Mouse (Mus musculus) liver, adult 2 months (tissue): Measurements from ENCODE around the gene Cnn1. TPM values are rescaled to one million over a fixed set of nuclear protein-coding genes. Genes with fewer than 3 reads are reported as not detected.

Experiments used
- DNase-seq: peaks from one replicate; pipeline ENCODE4 v3.0.0-alpha.2; 2011; ENCODE audit warnings: low read depth, low spot score; ENCODE audit errors: extremely low read depth
- H3K27ac ChIP-seq: fragments of 200-500 bp; replicated peaks from 2 replicates; pipeline ENCODE4 v1.5.1; 2012; ENCODE audit warnings: low read depth, mild to moderate bottlenecking, control low read depth, inconsistent platforms, low read length; ENCODE audit not compliant: insufficient read depth
- H3K27me3 ChIP-seq: fragments of 200-500 bp; 2 replicates; pipeline ENCODE4 v1.6.1; 2012; ENCODE audit warnings: mild to moderate bottlenecking, moderate library complexity, low read length, inconsistent platforms; ENCODE audit not compliant: control insufficient read depth, insufficient read depth
- H3K36me3 ChIP-seq: fragments of 200-500 bp; 2 replicates; pipeline ENCODE4 v1.6.1; 2012; ENCODE audit warnings: low read length, inconsistent platforms; ENCODE audit not compliant: control insufficient read depth, insufficient read depth
- H3K4me1 ChIP-seq: fragments of 200-500 bp; 2 replicates; pipeline ENCODE4 v1.6.1; 2011; ENCODE audit warnings: low read length; ENCODE audit not compliant: control insufficient read depth, insufficient read depth
- H3K4me3 ChIP-seq: fragments of 200-500 bp; 2 replicates; pipeline ENCODE4 v1.5.1; 2011; ENCODE audit warnings: low read depth, mild to moderate bottlenecking, control low read depth, low read length, moderate library complexity; ENCODE audit not compliant: insufficient read depth
- H3K79me2 ChIP-seq: fragments of 200-500 bp; 2 replicates; pipeline ENCODE4 v1.6.1; 2012; ENCODE audit warnings: inconsistent platforms, mild to moderate bottlenecking, low read length, moderate library complexity; ENCODE audit not compliant: control insufficient read depth, insufficient read depth
- H3K9ac ChIP-seq: fragments of 200-500 bp; 2 replicates; pipeline ENCODE4 v1.6.1; 2012; ENCODE audit warnings: low read depth, mild to moderate bottlenecking, control low read depth, inconsistent platforms, low read length
- CTCF ChIP-seq: fragments of 200-500 bp; IDR thresholded peaks from 2 replicates; pipeline ENCODE4 v1.5.1; 2011; ENCODE audit warnings: low read depth, low read length, control low read depth
- POLR2A ChIP-seq: fragments of 200-500 bp; IDR thresholded peaks from 2 replicates; pipeline ENCODE4 v1.6.1; 2011; ENCODE audit warnings: low read length, control low read depth; ENCODE audit not compliant: insufficient read depth; ENCODE audit errors: extremely low read depth
- WGBS: fragments of 180-500 bp; shearing (Covaris S2); methylation state at CpG from one replicate; pipeline ENCODE4 v1.1.7; 2018; 5-methylcytosine and 5-hydroxymethylcytosine counted together
- polyA plus RNA-seq: library from polyadenylated mRNA; depleted of rRNA; stranded (reverse); fragments of >200 nt; gene quantifications from 2 replicates; pipeline ENCODE4 v1.2.3, GENCODE M21; 2012
- total RNA-seq: library from RNA; depleted of rRNA; stranded (reverse); fragments of >200 nt; gene quantifications from 2 replicates; pipeline ENCODE4 v1.2.3, GENCODE M21; 2014

Gene Cnn1
- total and polyA plus RNA-seq, 2 experiments, result 0.22 to 0.28 TPM

GRCm38 (mm10) chr9:22084667-22085021, 14.4 kb upstream of the Cnn1 start:
- Histone ChIP-seq H3K27ac (peak overlapping the region; percentile 74), H3K27me3 (no peaks in the 10 kb centered on the region), H3K4me3 (peak overlapping the region; percentile 87), H3K4me1 (peaks cover 4% of the 10 kb centered on the region; the same call in 1 of the 2 replicates), H3K79me2 (no peaks in the 10 kb centered on the region; the same call in 1 of the 2 replicates), H3K9ac (peak overlapping the region; percentile 66), H3K36me3 (peaks cover 5% of the 10 kb centered on the region; the same call in 1 of the 2 replicates)
- no peak for DNase-seq
- 24% methylated on average over 4 of the region's 4 CpGs for whole genome bisulfite sequencing
- TF ChIP-seq CTCF (no peak), POLR2A (no peak)

- Histone ChIP-seq H3K36me3 (peaks cover 5% of the 10 kb centered on the region; the same call in 1 of the 2 replicates), H3K27ac (peak within 1 kb of the TSS; percentile 74), H3K79me2 (no peaks in the 10 kb centered on the region; the same call in 1 of the 2 replicates), H3K4me3 (peak within 1 kb of the TSS; percentile 87), H3K27me3 (no peaks in the 10 kb centered on the region), H3K4me1 (peaks cover 4% of the 10 kb centered on the region; the same call in 1 of the 2 replicates), H3K9ac (peak within 1 kb of the TSS; percentile 66)
- TF ChIP-seq POLR2A (peak; percentile 63), CTCF (no peak)
- DNase-seq, result peak; percentile 97
- WGBS, result under 1% methylated on average over 48 of the region's 48 CpGs
Measured at GRCm38 (mm10) chr9:22085022-22085834, 13.8 kb upstream of the Cnn1 start, which contains the start of gene Ecsit. Gene Ecsit, minus strand, starts transcription at chr9:22085438.

DNA sequence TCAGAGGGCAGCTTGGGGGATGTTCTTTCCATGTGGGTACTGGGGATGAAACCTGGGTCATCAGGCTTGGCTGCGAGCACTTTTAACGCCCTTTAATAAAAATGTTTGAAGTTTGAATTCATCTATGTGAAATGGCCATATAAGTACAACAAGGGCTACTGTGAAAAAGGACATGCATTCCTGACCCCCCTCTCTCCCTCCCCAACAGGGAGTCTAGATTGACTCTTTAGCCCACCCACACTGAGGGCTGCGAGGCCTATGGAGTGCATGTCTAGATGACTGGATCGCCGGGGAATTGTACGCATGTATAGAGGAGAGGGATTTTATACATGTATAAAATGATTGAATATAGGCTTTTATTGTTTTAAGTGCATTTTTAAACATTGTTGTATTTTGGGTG, 13.0 kb upstream of the Cnn1 start:
- Histone ChIP-seq H3K27me3 (no peaks in the 10 kb centered on the region), H3K4me3 (peak overlapping the region; percentile 87), H3K9ac (peak overlapping the region; percentile 60), H3K36me3 (peaks cover 5% of the 10 kb centered on the region; the same call in 1 of the 2 replicates), H3K79me2 (no peaks in the 10 kb centered on the region; the same call in 1 of the 2 replicates), H3K27ac (peak overlapping the region; percentile 65), H3K4me1 (peaks cover 4% of the 10 kb centered on the region; the same call in 1 of the 2 replicates)
- WGBS, result 80% methylated on average over 6 of the region's 6 CpGs
- no peak for DNase-seq
- TF ChIP-seq CTCF (no peak), POLR2A (no peak)

DNA sequence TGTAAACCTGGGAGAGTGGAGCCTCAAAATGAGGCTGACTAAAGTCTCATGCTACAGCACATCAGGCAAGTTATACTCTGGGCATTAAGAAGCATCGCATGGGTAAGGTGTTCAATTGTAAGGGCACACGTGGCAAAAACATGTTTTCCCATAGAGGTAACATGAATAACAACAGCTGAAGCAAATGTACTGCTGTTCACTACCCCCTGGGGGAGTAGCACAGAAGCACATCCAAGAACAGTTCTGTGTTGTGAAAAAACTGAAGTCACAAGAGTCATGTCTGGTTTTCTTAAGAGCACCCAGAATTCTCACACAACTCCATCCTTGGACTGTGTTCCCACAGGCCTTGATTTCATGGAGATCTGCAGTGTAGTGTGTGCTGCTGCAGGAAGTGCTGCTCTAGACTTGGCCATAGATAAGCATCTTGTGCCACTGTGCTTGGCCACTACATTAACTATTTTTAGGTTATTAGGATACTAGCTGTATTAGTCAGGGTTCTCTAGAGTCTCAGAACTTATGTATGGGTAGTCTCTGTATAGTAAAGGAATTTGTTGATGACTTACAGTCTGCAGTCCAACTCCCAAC, 11.9 kb upstream of the Cnn1 start:
- Histone ChIP-seq H3K9ac (no peak overlapping the region), H3K4me1 (peaks cover 4% of the 10 kb centered on the region; the same call in 1 of the 2 replicates), H3K4me3 (no peak overlapping the region), H3K79me2 (no peaks in the 10 kb centered on the region; the same call in 1 of the 2 replicates), H3K27me3 (no peaks in the 10 kb centered on the region), H3K27ac (no peak overlapping the region), H3K36me3 (peaks cover 5% of the 10 kb centered on the region; the same call in 1 of the 2 replicates)
- 91% methylated on average over 2 of the region's 2 CpGs for WGBS
- no peak for TF ChIP-seq CTCF
- no peak for TF ChIP-seq POLR2A
- DNase-seq, result no peak

- H3K36me3 ChIP-seq, result no peaks in the 10 kb centered on the region
- H3K4me3 ChIP-seq, result no peak overlapping the region
- peaks cover 4% of the 10 kb centered on the region; the same call in 1 of the 2 replicates for H3K4me1 ChIP-seq
- 99% methylated on average over 7 of the region's 7 CpGs for WGBS
- no peaks in the 10 kb centered on the region for H3K27me3 ChIP-seq
- TF ChIP-seq POLR2A (no peak), CTCF (no peak)
- H3K27ac ChIP-seq, result no peak overlapping the region
- no peaks in the 10 kb centered on the region for H3K79me2 ChIP-seq
- DNase-seq, result no peak
- H3K9ac ChIP-seq, result no peak overlapping the region
Measured at GRCm38 (mm10) chr9:22089281-22089680, 9.7 kb upstream of the Cnn1 start.

- TF ChIP-seq CTCF, result no peak
- TF ChIP-seq POLR2A, result no peak
- DNase-seq, result no peak
- H3K4me1 ChIP-seq, result peaks cover 4% of the 10 kb centered on the region; the same call in 1 of the 2 replicates
- no peaks in the 10 kb centered on the region for H3K36me3 ChIP-seq
- no peaks in the 10 kb centered on the region for H3K79me2 ChIP-seq
- WGBS, result 93% methylated on average over 7 of the region's 7 CpGs
- H3K9ac ChIP-seq, result no peak overlapping the region
- H3K27me3 ChIP-seq, result no peaks in the 10 kb centered on the region
- no peak overlapping the region for H3K27ac ChIP-seq
- no peak overlapping the region for H3K4me3 ChIP-seq
Measured at GRCm38 (mm10) chr9:22089986-22090385, 9.0 kb upstream of the Cnn1 start.
